Mouse (Mus musculus) brain, embryonic 14.5 days (tissue): ENCODE data around the gene Cnpy2.

Experiments used
- CTCF ChIP-seq: fragments of 200-500 bp; IDR thresholded peaks from 2 replicates; pipeline ENCODE4 v1.5.1; 2012; ENCODE audit warnings: inconsistent platforms, mild to moderate bottlenecking, moderate library complexity, borderline replicate concordance; ENCODE audit not compliant: insufficient read depth, insufficient read length; ENCODE audit errors: extremely low read depth
- POLR2A ChIP-seq: fragments of 200-500 bp; IDR thresholded peaks from 2 replicates; pipeline ENCODE4 v1.6.1; 2012; ENCODE audit warnings: mild to moderate bottlenecking, inconsistent platforms, borderline replicate concordance; ENCODE audit not compliant: poor library complexity, insufficient read depth, insufficient read length, severe bottlenecking; ENCODE audit errors: extremely low read depth

DNA sequence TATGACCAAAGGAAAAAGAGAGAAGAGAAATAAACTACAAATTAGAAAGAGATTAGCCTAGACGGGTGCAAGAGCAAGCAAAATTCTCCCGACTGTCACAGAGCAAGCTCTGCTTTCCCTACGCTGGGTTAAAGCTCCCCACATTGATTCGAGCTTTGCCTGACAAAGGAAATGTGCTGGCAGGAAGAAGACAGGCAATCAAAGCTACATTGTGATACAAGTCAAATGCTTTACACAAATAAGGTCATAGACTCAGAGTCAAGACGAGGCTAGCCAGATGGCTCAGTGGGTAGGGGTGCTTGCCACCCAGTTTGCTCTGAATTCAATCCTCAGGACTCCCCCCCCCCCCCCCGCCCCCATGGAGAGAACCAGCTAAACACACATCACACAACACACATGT lies 47.8 kb downstream of the Cnpy2 start:
- TF ChIP-seq CTCF (no peak), POLR2A (no peak)
